Mouse (Mus musculus): ENCODE measurements around the gene Hoxb2.

The Hoxb2 gene

DNA sequence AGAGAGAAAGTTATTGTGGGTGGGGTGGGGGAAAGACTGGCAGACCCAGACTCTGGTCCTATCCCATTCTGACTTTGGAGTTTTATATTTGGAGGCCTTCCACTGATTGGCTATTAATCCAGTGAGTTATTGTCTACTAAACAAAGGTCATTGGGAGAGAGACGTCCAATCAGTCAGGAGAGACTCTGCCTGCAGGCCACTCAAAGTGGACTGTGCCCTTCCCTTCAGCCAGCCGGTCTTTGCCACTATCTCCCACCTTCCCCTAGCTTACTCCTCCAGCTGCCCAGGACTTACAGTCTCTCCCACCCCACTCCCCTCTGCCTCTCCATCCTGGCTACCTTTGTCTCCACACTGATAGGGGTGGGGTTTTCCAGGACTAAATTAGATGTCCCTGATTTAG lies 13.7 kb upstream of the Hoxb2 start:
- in situ Hi-C loops (cut with MboI) = no loop called here

GRCm38 (mm10) chr11:96337026-96337425 lies 13.3 kb upstream of the Hoxb2 start:
- in situ Hi-C loops (cut with MboI) = no loop called here

GRCm38 (mm10) chr11:96338957-96339855 lies 11.1 kb upstream of the Hoxb2 start:
- in situ Hi-C loops (cut with MboI) = no loop called here

- in situ Hi-C loops (cut with MboI) = no loop called here
Observed at GRCm38 (mm10) chr11:96340698-96341365, 9.5 kb upstream of the Hoxb2 start.

GRCm38 (mm10) chr11:96341701-96342575 lies 8.4 kb upstream of the Hoxb2 start:
- in situ Hi-C loops (cut with MboI) = no loop called here

GRCm38 (mm10) chr11:96342576-96342930 lies 7.8 kb upstream of the Hoxb2 start:
- in situ Hi-C loops (cut with MboI) = no loop called here

DNA sequence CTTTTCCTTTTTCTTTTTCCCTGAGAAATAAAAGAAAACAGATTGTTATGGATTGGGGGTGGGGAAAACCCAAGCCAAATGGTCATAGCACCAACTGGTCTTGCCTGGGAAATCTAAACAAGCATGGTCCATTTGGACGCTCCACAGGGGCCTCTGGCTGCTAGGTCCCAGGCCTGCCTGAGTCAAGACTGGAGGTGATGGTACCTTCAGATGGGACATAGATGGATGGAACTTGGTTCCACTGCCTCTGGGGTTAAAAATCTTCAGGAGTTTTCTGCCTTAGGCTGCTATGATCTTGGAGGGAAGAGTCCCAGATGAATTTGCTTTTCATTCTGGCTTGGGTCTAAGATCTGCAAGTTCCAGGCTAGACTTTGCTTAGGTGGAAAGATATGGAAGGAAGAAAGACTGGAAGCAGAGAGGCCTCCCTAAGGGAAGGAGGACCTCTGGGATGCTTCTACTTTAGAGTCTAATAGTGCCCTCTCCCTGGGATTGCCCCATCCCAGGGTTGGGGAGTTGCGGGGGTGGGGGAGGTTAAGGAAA lies 7.0 kb upstream of the Hoxb2 start:
- in situ Hi-C loops (cut with MboI) = no loop called here

DNA sequence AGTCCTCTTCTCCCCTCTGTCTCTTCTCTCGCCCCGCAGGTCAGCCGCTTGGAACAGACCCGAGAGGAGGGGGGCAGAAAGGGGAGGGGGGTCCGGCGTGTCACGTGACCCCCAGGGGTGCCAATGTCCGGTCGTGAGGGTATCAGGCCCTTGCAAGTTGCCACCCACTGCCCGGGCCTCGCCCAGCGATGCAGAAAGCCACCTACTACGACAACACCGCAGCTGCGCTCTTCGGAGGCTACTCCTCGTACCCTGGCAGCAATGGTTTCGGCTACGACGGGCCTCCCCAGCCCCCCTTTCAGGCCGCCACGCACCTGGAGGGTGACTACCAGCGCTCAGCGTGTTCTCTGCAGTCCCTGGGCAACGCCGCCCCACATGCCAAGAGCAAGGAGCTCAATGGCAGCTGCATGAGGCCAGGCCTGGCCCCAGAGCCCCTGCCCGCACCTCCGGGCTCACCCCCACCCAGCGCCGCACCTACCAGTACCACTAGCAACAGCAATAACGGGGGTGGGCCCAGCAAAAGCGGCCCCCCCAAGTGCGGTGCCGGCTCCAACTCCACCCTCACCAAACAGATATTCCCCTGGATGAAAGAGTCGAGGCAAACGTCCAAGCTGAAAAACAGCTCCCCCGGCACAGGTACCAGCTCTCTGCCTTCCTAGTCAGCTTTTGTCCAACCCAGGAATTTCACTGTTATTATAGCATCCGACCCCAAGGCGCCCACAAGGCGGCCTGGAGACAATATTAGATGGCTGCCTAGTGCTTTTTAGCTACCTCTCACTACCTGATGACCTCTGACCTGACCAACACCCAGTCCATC lies 6.1 kb upstream of the Hoxb2 start:
- in situ Hi-C loops (cut with MboI) = no loop called here

- in situ Hi-C loops (cut with MboI) = no loop called here
Observed at GRCm38 (mm10) chr11:96344878-96345159, 5.5 kb upstream of the Hoxb2 start.

- in situ Hi-C loops (cut with MboI) = no loop called here
Observed at GRCm38 (mm10) chr11:96345220-96345892, 5.0 kb upstream of the Hoxb2 start.

DNA sequence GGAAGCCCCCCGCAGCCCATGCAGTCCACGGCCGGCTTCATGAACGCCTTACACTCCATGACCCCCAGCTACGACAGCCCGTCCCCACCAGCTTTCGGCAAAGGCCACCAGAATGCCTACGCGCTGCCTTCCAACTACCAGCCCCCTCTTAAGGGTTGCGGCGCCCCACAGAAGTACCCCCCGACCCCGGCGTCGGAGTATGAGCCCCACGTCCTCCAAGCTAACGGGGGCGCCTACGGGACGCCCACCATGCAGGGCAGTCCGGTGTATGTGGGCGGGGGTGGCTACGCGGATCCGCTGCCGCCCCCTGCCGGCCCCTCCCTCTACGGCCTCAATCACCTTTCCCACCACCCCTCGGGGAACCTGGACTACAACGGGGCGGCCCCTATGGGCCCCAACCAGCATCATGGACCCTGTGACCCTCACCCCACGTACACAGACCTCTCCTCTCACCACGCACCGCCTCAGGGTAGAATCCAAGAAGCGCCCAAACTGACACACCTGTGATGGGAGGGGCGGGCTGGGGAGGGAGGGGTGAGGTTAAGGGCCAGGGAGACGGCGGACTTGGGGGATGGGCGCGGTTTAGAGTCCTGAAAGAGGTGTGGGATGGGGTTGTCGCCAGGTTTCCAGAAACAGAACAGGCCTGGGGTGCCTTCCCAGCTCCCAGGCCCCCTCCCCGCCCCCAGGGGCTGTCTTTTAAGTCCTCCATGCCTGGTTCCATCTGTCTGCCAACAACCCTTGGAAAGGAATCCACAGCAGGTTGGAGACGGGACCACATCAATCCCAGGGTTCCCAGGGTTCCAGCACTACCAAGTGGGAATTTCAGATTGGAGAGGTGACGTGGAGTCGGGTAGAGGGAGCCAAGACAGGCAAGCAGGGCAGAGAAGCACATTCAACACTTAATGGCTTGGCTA lies 4.2 kb upstream of the Hoxb2 start:
- in situ Hi-C loops (cut with MboI) = no loop called here

- in situ Hi-C loops (cut with MboI) = no loop called here
Observed at GRCm38 (mm10) chr11:96346916-96347520, 3.3 kb upstream of the Hoxb2 start.

- in situ Hi-C loops (cut with MboI) = no loop called here
Observed at GRCm38 (mm10) chr11:96347717-96348116, 2.6 kb upstream of the Hoxb2 start.

DNA sequence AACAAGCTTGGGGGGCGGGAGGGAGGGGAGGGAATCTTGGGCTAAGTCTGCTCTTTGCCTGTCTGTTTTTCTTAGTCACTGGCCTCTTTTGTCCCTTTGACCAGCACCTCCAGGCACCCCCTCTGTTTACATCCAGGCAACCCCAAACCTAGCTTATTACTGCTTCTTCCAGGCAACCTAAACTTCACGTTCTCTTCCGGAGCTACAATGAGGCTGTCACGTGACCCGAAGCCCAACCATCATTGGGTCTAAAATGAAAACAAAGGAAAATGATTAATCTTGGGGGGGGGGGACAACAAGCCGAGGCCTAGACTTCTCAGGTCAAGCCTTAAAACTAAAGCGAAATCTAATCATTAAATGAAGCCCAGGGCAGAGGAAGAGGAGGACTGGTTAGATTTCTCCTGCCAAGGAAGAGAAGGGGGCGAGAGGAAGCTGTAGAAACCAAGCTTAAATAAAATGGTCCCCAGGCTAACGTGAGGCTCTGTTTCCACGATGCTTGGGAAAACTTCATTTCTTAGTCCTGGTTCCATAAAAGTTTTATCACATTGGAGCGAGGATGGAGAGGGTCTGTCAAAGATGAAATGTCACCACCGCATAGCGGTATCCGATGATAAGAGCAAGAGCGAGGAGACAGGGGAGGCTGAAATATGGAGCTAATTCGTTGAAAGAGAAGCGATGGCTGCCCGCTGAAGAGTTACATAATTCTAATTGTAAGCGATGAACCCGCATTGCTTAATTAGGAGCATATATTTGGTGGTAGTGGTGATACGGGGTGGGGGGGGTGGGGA lies 2.0 kb upstream of the Hoxb2 start:
- in situ Hi-C loops (cut with MboI) = no loop called here

DNA sequence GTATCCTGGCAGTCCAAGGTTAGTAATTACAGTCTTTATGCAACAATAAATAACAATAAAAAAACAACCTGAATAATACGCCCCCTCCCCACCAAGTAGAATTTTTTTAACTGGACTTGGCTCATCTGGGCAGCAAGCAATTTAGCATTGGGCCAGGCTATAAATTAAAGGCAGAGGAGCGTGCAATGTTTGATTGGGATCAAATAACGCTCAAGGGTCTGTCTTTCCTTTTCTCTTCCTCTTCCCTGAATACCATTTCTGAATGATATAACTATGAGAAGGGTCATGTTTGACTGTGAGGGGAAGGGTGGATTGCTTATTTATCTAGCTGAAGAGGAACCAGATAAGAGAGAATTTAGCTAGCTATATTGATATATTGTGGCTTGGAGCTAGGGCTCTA lies 1.3 kb upstream of the Hoxb2 start:
- in situ Hi-C loops (cut with MboI) = no loop called here

DNA sequence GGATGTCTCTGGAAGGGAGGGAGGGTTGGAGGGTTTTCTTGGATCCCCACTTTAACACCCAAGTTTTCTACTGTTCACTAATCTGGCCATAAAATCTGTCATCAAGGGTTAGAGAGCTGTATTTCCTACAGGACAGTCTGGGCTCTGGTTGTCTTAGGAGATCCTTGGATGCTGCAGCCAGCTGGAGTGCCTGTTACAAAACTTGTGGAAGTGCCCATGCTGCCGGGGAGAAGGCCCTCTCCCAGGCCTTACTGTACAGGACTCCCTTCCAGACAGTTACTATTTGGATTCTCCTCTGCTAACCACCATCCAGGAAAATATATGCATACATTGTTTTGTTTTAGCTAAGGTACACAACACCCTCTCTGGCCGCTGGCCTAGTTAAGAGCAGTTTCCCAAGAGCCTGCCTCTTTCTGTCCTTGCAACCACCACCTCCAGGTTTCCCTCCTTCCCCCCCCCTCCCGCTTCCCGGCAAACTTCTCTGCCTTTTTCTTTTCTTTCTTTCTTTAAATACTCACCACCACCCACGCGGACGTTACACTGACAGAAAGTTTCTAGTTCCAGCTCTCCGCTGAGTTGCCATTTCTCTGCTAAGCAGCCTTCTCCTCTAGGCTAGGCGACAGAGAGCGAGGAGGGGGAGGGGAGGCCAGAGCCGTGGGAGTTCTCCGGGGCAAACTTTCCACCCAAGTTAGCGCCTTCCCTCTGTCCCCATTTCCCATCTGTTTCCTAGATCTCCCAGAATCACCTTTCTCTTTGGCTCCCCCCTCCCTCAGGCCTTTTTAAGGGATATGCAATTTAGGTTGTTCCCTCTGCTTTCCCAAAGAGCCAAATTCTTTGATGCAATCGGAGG lies 609 bp upstream of the Hoxb2 start:
- in situ Hi-C loops (cut with MboI) = no loop called here

GRCm38 (mm10) chr11:96350791-96351190 lies 466 bp downstream of the Hoxb2 start:
- in situ Hi-C loops (cut with MboI) = no loop called here

DNA sequence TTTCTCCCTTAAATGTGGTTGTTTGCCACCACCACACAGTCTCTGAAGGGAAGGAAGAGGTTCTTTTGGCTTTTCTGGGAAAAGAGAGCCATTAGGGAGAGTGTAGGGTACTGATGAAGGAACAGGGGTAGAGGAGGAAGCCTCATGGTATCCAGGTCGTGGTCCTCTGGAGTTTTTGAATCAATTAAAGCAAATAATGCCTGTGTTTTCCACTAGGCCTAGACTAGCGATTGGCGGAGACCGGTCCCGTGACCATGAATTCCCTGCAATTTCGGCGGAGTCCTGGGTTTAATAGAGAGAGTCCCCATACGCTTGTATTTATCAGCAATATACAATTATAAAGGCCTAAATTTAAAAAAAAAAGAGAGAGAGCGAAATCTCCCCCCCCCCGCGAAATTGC lies 987 bp downstream of the Hoxb2 start:
- in situ Hi-C loops (cut with MboI) = no loop called here
